9 mouse cellular contexts compared by ENCODE assay signal in the genomic region with DNA sequence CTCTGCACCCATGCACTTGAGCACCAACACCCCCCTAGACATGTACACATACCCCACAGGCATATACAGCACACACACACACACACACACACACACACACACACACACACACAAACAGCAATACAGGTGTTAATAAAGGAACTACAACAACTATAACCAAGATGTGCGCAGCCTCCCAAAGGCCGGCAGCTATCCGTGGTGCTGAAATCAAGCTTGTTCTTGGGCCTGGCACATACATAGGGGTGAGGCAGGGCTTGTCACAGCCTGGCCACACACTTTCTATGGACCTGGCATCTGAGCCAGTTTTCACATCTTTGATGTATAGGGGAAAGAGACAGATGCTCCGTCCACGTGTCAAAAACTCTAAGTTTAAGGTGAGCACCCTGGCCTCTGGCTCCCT. TPM values are rescaled to one million over a fixed set of nuclear protein-coding genes. Genes with fewer than 3 reads are reported as not detected.
A peak's percentile ranks its signal among the peaks of the same experiment; 100 is the strongest.
DNase-seq lines count a peak whose midpoint lies in the region; ATAC-seq and TF ChIP-seq lines count a peak whose summit lies in the region.
"Had no signal": no experiment of that assay in that cellular context is flagged by ENCODE, and none has a peak within 500 bp of the region (broad histone marks: within the 10 kb centered on the region; RNA-seq: fewer than 3 reads in every experiment).

No protein-coding gene starts in this region.

- H3K9me3 ChIP-seq in lung, embryonic 14.5 days (ENCODE audit: low read depth, low read length) = no peaks in the 10 kb centered on the region
- no peaks in the 10 kb centered on the region for H3K9me3 ChIP-seq in forebrain, embryonic 16.5 days (ENCODE audit: control insufficient read depth, low read length)

- no peak for TF ChIP-seq POLR2A in lung, adult 2 months (IDR thresholded peaks at IDR 0.05; ENCODE audit: borderline replicate concordance, extremely low read depth, low read depth, low read length)

- no peak overlapping the region for H3K9ac ChIP-seq in lung, embryonic 14.5 days
- H3K9ac ChIP-seq in forebrain, embryonic 16.5 days (replicated peaks; ENCODE audit: low read depth, low read length) = no peak overlapping the region

- 22% methylated on average over 5 of the region's 5 CpGs for WGBS in lung, embryonic 14.5 days
- 23% methylated on average over 5 of the region's 5 CpGs for WGBS in lung, adult 2 months
- 27% methylated on average over 5 of the region's 5 CpGs for WGBS in forebrain, embryonic 16.5 days

- no peaks in the 10 kb centered on the region for H3K27me3 ChIP-seq in lung, embryonic 14.5 days (ENCODE audit: insufficient read depth, low read length)
- no peaks in the 10 kb centered on the region; the same call in 1 of the 2 replicates for H3K27me3 ChIP-seq in forebrain, embryonic 16.5 days (replicated peaks; ENCODE audit: control insufficient read depth, insufficient read depth, low read length)

- no peak overlapping the region for H3K4me3 ChIP-seq in lung, embryonic 14.5 days (ENCODE audit: low read depth, low read length)
- H3K4me3 ChIP-seq in lung, adult 2 months (replicated peaks; ENCODE audit: extremely low read depth, low read depth, low read length) = no peak overlapping the region
- H3K4me3 ChIP-seq in forebrain, embryonic 16.5 days (replicated peaks; ENCODE audit: low read length) = no peak overlapping the region

- no peak overlapping the region for H3K27ac ChIP-seq in lung, embryonic 14.5 days (ENCODE audit: low read depth)
- no peak overlapping the region for H3K27ac ChIP-seq in forebrain, embryonic 16.5 days (ENCODE audit: low read length)

- no peaks in the 10 kb centered on the region for H3K36me3 ChIP-seq in lung, embryonic 14.5 days (ENCODE audit: insufficient read depth)
- H3K36me3 ChIP-seq in forebrain, embryonic 16.5 days (ENCODE audit: control insufficient read depth, insufficient read depth) = peaks cover 6% of the 10 kb centered on the region; the same call in 1 of the 2 replicates

- peak; percentile 89 for DNase-seq in lung, embryonic 14.5 days
- DNase-seq in lung, adult 2 months = no peak
- DNase-seq in R1 (ENCODE audit: low read depth, low spot score) = peak; percentile 60
- DNase-seq in cerebellum, adult 11 months = no peak
- DNase-seq in left cerebral cortex, postnatal 36 days (ENCODE audit: low spot score in 2 of 2) = no peak

- H3K4me1 ChIP-seq in lung, embryonic 14.5 days (ENCODE audit: insufficient read depth) = no peaks in the 10 kb centered on the region
- no peaks in the 10 kb centered on the region for H3K4me1 ChIP-seq in lung, adult 2 months (ENCODE audit: control insufficient read depth, insufficient read depth, low read length)
- H3K4me1 ChIP-seq in forebrain, embryonic 16.5 days (replicated peaks; ENCODE audit: control insufficient read depth, insufficient read depth, low read length) = peaks cover 4% of the 10 kb centered on the region; the same call in 1 of the 2 replicates

- ATAC-seq in lung, embryonic 14.5 days (ENCODE audit: insufficient read depth) = no peak
- ATAC-seq in common myeloid progenitor, adult 5-6 weeks (replicated peaks; ENCODE audit: low read depth, poor library complexity, severe bottlenecking) = peak; percentile 72; the same call in 1 of the 2 replicates
- ATAC-seq in megakaryocyte-erythroid progenitor cell, adult 5-6 weeks (replicated peaks; ENCODE audit: low FRiP score, low TSS enrichment, poor library complexity, severe bottlenecking) = 0 out of 2 replicates have a peak, but pooled peaks have one; percentile 38
- no peak for ATAC-seq in forebrain, embryonic 16.5 days

- intact Hi-C loops in left cerebral cortex, postnatal 36 days (cut with DNase I) = no loop called here

- no peak overlapping the region for H3K4me2 ChIP-seq in lung, embryonic 14.5 days
- H3K4me2 ChIP-seq in forebrain, embryonic 16.5 days (ENCODE audit: low read length) = no peak overlapping the region

- no peak for TF ChIP-seq CTCF in lung, embryonic 14.5 days (IDR thresholded peaks at IDR 0.05; ENCODE audit: low read depth)
- no peak for TF ChIP-seq CTCF in lung, adult 2 months (IDR thresholded peaks at IDR 0.05; ENCODE audit: insufficient read depth, low read length)

RNA-seq across cellular contexts. Expression of a gene that starts 36.7 kb away (rescaled TPM):
- polyA plus RNA-seq in lung, embryonic 14.5 days (2014; fragmentation: Nextera tagmentation; extraction: Ambion mirVana) = 0.17 and 0.38 TPM in 2 replicates
- 0.06 and 0.14 TPM in 2 replicates for polyA plus RNA-seq in lung, adult 2 months (2012; rRNA removed)
- total RNA-seq in common myeloid progenitor, adult 5-6 weeks (2017) = not detected in 2 replicates
- not detected in 2 replicates for total RNA-seq in megakaryocyte-erythroid progenitor cell, adult 5-6 weeks (2014; fragmentation: Nextera tagmentation)
- total RNA-seq in megakaryocyte-erythroid progenitor cell, adult 5-6 weeks (2017) = not detected in 2 replicates
- 44.0 and 60.9 TPM in 2 replicates for polyA plus RNA-seq in forebrain, embryonic 16.5 days (2015; fragmentation: Nextera tagmentation; extraction: Ambion mirVana)
- total RNA-seq in left cerebral cortex, postnatal 36 days (2021) = 100 to 1,000 TPM in 1 of 2 experiments, 10 to 100 TPM in 1; 65.0 to 119 TPM
- total RNA-seq: heart, adult 18-20 months had no signal

RNA-seq across cellular contexts. Expression of a gene that starts 44.3 kb away (rescaled TPM):
- 62.8 and 68.1 TPM in 2 replicates for polyA plus RNA-seq in lung, embryonic 14.5 days (2014; fragmentation: Nextera tagmentation; extraction: Ambion mirVana)
- 541 and 589 TPM in 2 replicates for polyA plus RNA-seq in lung, adult 2 months (2012; rRNA removed)
- total RNA-seq in common myeloid progenitor, adult 5-6 weeks (2017) = 0.46 and 1.4 TPM in 2 replicates
- not detected in 2 replicates for total RNA-seq in megakaryocyte-erythroid progenitor cell, adult 5-6 weeks (2014; fragmentation: Nextera tagmentation)
- not detected in 2 replicates for total RNA-seq in megakaryocyte-erythroid progenitor cell, adult 5-6 weeks (2017)
- 7.3 and 9.6 TPM in 2 replicates for polyA plus RNA-seq in forebrain, embryonic 16.5 days (2015; fragmentation: Nextera tagmentation; extraction: Ambion mirVana)
- total RNA-seq in left cerebral cortex, postnatal 36 days (2021) = 10 to 100 TPM; 11.6 to 24.2 TPM

Comparison
In these comparisons a context has a peak if more than half of its experiments do, and no peak if none do; other contexts are left out.
1. DNase-seq: peak in lung, embryonic 14.5 days (single experiment) and R1 (single experiment); none in lung, adult 2 months (single experiment), cerebellum, adult 11 months (single experiment) and left cerebral cortex, postnatal 36 days (0 of 2).
2. ATAC-seq: peak in common myeloid progenitor, adult 5-6 weeks (single experiment) and megakaryocyte-erythroid progenitor cell, adult 5-6 weeks (single experiment); none in lung, embryonic 14.5 days (single experiment) and forebrain, embryonic 16.5 days (single experiment).
3. RNA of a gene that starts 36.7 kb away (total RNA-seq): 65.0 to 119 TPM in left cerebral cortex, postnatal 36 days; not detected in common myeloid progenitor, adult 5-6 weeks and not detected in megakaryocyte-erythroid progenitor cell, adult 5-6 weeks; every median in the first group is over 10 times any median in the second.